Mouse (Mus musculus) embryonic facial prominence, embryonic 12.5 days (tissue): ENCODE measurements at regions not wholly inside any gene's neighbourhood (a gene's known extent, or its start where the extent isn't known, plus 50 kb on each side); places are given as distances from the start of the nearest gene placed in this dataset.

Source experiments
- ATAC-seq: fragments of 200-750 bp; cut with Nextera tagmentation; 2 replicates; pipeline ENCODE4 v1.8.0; 2017; ENCODE audit not compliant: insufficient number of reproducible peaks, insufficient read depth, low FRiP score, low TSS enrichment
- H3K27ac ChIP-seq: fragments of 300-500 bp; sonication (generic); 2 replicates; pipeline ENCODE4 v1.5.1; 2016; ENCODE audit warnings: mild to moderate bottlenecking
- H3K27me3 ChIP-seq: fragments of 300-500 bp; sonication (generic); 2 replicates; pipeline ENCODE4 v1.6.1; 2016; ENCODE audit warnings: mild to moderate bottlenecking, moderate library complexity
- H3K36me3 ChIP-seq: fragments of 300-500 bp; sonication (generic); 2 replicates; pipeline ENCODE4 v1.6.1; 2016; ENCODE audit warnings: mild to moderate bottlenecking
- H3K4me1 ChIP-seq: fragments of 300-500 bp; sonication (generic); 2 replicates; pipeline ENCODE4 v1.6.1; 2016
- H3K4me2 ChIP-seq: fragments of 300-500 bp; sonication (generic); replicated peaks from 2 replicates; pipeline ENCODE4 v1.6.1; 2016; ENCODE audit warnings: mild to moderate bottlenecking, moderate library complexity
- H3K4me3 ChIP-seq: fragments of 300-500 bp; sonication (generic); 2 replicates; pipeline ENCODE4 v1.5.1; 2016; ENCODE audit warnings: mild to moderate bottlenecking
- H3K9ac ChIP-seq: fragments of 300-500 bp; sonication (generic); 2 replicates; pipeline ENCODE4 v1.6.1; 2016; ENCODE audit warnings: mild to moderate bottlenecking, moderate library complexity
- H3K9me3 ChIP-seq: fragments of 300-500 bp; sonication (generic); 2 replicates; pipeline ENCODE4 v1.6.1; 2016; ENCODE audit warnings: mild to moderate bottlenecking, moderate library complexity
- WGBS: fragments of 180-500 bp; shearing (Covaris S2); methylation state at CpG from one replicate; pipeline ENCODE4 v1.1.7; 2016; 5-methylcytosine and 5-hydroxymethylcytosine counted together

DNA sequence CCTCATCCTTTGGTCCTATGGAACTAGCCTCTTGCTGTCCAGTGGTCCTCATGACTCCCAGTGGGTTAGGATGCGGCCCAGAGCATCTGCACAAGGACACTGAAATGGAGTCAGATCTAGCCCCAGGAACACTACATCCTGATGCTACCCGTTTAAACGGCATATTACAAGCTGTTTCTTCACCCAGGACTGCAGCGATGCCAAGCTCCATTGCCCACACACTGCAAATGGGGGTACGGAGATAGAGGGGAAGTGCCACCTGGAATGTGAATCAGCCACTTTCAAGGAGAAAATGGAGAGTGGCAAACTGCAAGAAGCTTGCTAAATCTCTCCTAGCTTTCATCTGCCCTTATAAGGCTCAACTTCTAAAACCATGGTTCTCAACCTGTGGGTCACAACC lies 148.0 kb upstream of the Il12b start:
- Histone ChIP-seq H3K27ac (no peak overlapping the region), H3K9me3 (no peaks in the 10 kb centered on the region), H3K27me3 (no peaks in the 10 kb centered on the region), H3K4me1 (no peaks in the 10 kb centered on the region), H3K4me2 (no peak overlapping the region), H3K36me3 (no peaks in the 10 kb centered on the region), H3K4me3 (no peak overlapping the region), H3K9ac (no peak overlapping the region)
- WGBS, result 91% methylated on average over 5 of the region's 5 CpGs
- ATAC-seq, result no peak

- Histone ChIP-seq H3K4me2 (no peak overlapping the region), H3K27ac (no peak overlapping the region), H3K9ac (no peak overlapping the region), H3K4me3 (no peak overlapping the region), H3K9me3 (no peaks in the 10 kb centered on the region), H3K4me1 (no peaks in the 10 kb centered on the region), H3K27me3 (no peaks in the 10 kb centered on the region), H3K36me3 (no peaks in the 10 kb centered on the region)
- 85% methylated on average over 10 of the region's 10 CpGs for WGBS
- no peak for ATAC-seq
Observed at GRCm38 (mm10) chr11:44260376-44261111, 139.3 kb upstream of the Il12b start.

- 78% methylated on average over 8 of the region's 8 CpGs for WGBS
Observed at GRCm38 (mm10) chr11:44261657-44262056, 138.2 kb upstream of the Il12b start.

DNA sequence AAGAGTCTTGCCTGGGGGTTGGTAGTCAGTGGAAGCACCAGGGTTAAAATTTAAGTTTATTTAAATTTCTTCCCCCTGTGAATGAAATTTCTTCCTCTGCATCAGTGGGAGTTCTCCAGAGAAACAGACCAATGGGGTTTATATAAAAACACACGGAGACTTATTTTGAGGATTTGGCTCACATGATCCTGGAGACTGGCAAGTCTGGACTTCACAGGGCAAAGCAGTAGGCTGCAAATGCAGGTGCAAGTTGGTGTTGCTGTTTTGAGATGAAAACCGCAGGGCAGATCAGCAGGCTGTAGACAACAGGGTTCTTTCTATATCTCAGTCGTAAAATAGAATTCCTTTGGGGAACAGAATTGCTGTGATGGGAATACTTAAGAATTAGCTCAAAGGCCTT lies 137.3 kb upstream of the Il12b start:
- no peak for ATAC-seq
- no peaks in the 10 kb centered on the region for H3K9me3 ChIP-seq
- H3K4me3 ChIP-seq, result no peak overlapping the region
- H3K4me2 ChIP-seq, result no peak overlapping the region
- no peak overlapping the region for H3K27ac ChIP-seq
- WGBS, result 75% methylated on average over 3 of the region's 3 CpGs
- H3K36me3 ChIP-seq, result no peaks in the 10 kb centered on the region
- H3K27me3 ChIP-seq, result no peaks in the 10 kb centered on the region
- H3K4me1 ChIP-seq, result no peaks in the 10 kb centered on the region
- H3K9ac ChIP-seq, result no peak overlapping the region

More at GRCm38 (mm10) chr11:44261657-44262056, 138.2 kb upstream of the Il12b start:
- H3K9ac ChIP-seq, result no peak overlapping the region
- H3K9me3 ChIP-seq, result no peaks in the 10 kb centered on the region
- H3K27ac ChIP-seq, result no peak overlapping the region
- H3K4me1 ChIP-seq, result no peaks in the 10 kb centered on the region
- ATAC-seq, result no peak
- H3K4me2 ChIP-seq, result no peak overlapping the region
- H3K27me3 ChIP-seq, result no peaks in the 10 kb centered on the region
- H3K4me3 ChIP-seq, result no peak overlapping the region
- no peaks in the 10 kb centered on the region for H3K36me3 ChIP-seq

DNA sequence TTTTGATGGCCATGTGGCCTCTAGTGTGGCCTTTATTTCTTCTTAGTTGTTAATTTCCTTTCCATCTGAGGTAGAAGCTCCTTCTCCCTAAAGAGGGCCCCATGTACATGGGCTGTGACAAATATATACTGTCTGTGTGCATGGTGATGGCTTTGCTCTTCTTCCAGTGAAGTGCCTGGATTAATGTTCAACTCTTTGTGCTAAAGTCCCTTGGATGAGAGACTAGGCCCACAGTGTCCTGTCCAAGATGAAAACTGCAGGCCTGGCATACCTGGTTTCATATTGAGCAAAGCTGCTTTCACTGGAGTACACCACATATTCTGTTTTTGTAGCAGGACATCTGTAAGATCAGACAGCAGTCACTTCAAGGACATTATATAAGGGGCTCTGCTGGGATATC lies 127.6 kb upstream of the Il12b start:
- H3K9me3 ChIP-seq, result no peaks in the 10 kb centered on the region
- no peak overlapping the region for H3K27ac ChIP-seq

GRCm38 (mm10) chr11:44278521-44279208 lies 121.2 kb upstream of the Il12b start:
- H3K27me3 ChIP-seq, result no peaks in the 10 kb centered on the region

More for the DNA sequence above, 127.6 kb upstream of the Il12b start:
- Histone ChIP-seq H3K4me1 (no peaks in the 10 kb centered on the region), H3K9ac (no peak overlapping the region), H3K4me2 (no peak overlapping the region), H3K36me3 (no peaks in the 10 kb centered on the region), H3K4me3 (no peak overlapping the region), H3K27me3 (no peaks in the 10 kb centered on the region)
- ATAC-seq, result no peak

GRCm38 (mm10) chr11:44285961-44286360 lies 113.9 kb upstream of the Il12b start:
- no peak overlapping the region for H3K27ac ChIP-seq
- no peaks in the 10 kb centered on the region for H3K27me3 ChIP-seq
- H3K4me3 ChIP-seq, result no peak overlapping the region
- ATAC-seq, result no peak
- H3K4me1 ChIP-seq, result no peaks in the 10 kb centered on the region
- H3K36me3 ChIP-seq, result no peaks in the 10 kb centered on the region
- H3K4me2 ChIP-seq, result no peak overlapping the region
- H3K9me3 ChIP-seq, result no peaks in the 10 kb centered on the region
- no peak overlapping the region for H3K9ac ChIP-seq
- WGBS, result 75% methylated on average over 2 of the region's 2 CpGs

More at GRCm38 (mm10) chr11:44278521-44279208, 121.2 kb upstream of the Il12b start:
- H3K9me3 ChIP-seq, result no peaks in the 10 kb centered on the region
- H3K27ac ChIP-seq, result no peak overlapping the region
- ATAC-seq, result no peak
- no peak overlapping the region for H3K9ac ChIP-seq
- H3K36me3 ChIP-seq, result no peaks in the 10 kb centered on the region
- H3K4me2 ChIP-seq, result no peak overlapping the region
- no peak overlapping the region for H3K4me3 ChIP-seq
- H3K4me1 ChIP-seq, result no peaks in the 10 kb centered on the region
- WGBS, result 80% methylated on average over 7 of the region's 7 CpGs

- ATAC-seq, result no peak
- Histone ChIP-seq H3K27ac (no peak overlapping the region), H3K4me1 (no peaks in the 10 kb centered on the region), H3K4me2 (no peak overlapping the region), H3K27me3 (no peaks in the 10 kb centered on the region), H3K9ac (no peak overlapping the region), H3K9me3 (no peaks in the 10 kb centered on the region), H3K4me3 (no peak overlapping the region), H3K36me3 (no peaks in the 10 kb centered on the region)
- WGBS, result 80% methylated on average over 1 of the region's 1 CpGs
Observed at GRCm38 (mm10) chr11:44288825-44289224, 111.0 kb upstream of the Il12b start.

- 84% methylated on average over 8 of the region's 8 CpGs for WGBS
Observed at GRCm38 (mm10) chr11:44303786-44304185, 96.1 kb upstream of the Il12b start.

DNA sequence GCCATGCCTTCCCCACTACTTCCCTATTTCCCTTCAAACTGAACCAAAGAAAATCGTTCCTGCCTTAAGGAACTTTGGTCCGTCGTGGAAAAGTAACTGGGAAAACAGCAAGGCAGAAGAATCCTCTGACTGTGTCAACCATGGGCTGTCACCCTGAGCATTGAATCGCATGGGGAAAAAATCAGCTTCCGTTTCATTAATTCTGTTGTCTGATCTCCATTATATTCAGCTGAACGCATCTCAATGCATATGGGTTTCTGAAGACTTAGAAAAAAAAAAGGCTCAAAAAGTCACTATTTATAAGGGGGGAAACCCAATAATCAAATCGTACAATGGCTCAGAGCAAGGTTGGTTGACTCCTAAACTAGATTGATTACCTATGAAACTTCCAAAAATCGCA lies 83.8 kb upstream of the Il12b start:
- Histone ChIP-seq H3K4me1 (no peaks in the 10 kb centered on the region), H3K27me3 (no peaks in the 10 kb centered on the region), H3K9me3 (peaks cover 3% of the 10 kb centered on the region; the same call in 1 of the 2 replicates), H3K9ac (no peak overlapping the region), H3K36me3 (no peaks in the 10 kb centered on the region), H3K27ac (no peak overlapping the region), H3K4me2 (no peak overlapping the region), H3K4me3 (no peak overlapping the region)
- WGBS, result 72% methylated on average over 8 of the region's 8 CpGs
- no peak for ATAC-seq

More at GRCm38 (mm10) chr11:44303786-44304185, 96.1 kb upstream of the Il12b start:
- Histone ChIP-seq H3K27ac (no peak overlapping the region), H3K27me3 (no peaks in the 10 kb centered on the region), H3K4me1 (no peaks in the 10 kb centered on the region), H3K36me3 (no peaks in the 10 kb centered on the region), H3K9ac (no peak overlapping the region), H3K9me3 (no peaks in the 10 kb centered on the region), H3K4me2 (no peak overlapping the region), H3K4me3 (no peak overlapping the region)
- no peak for ATAC-seq

DNA sequence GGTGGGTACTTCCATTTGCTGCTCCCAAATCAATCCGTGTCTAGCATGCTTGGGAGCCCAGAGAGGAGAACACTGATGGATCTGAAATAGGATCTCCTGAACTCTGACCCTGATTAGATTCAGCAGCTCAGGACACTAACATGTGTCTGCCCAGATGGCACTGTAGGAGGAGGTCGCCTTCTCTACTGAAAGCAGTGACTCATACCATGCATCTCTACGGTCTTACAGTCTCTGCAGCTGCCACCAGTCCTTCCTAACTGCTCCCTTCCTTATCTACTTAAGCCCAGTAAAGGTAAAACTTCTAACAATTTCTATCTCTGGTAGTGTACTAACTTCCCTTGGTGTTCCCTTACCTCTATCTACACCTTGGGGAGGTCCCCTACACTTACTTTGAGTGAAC lies 80.7 kb upstream of the Il12b start:
- Histone ChIP-seq H3K9me3 (peaks cover 6% of the 10 kb centered on the region; the same call in 1 of the 2 replicates), H3K9ac (no peak overlapping the region), H3K4me2 (no peak overlapping the region), H3K27ac (no peak overlapping the region), H3K36me3 (no peaks in the 10 kb centered on the region), H3K4me1 (no peaks in the 10 kb centered on the region), H3K27me3 (no peaks in the 10 kb centered on the region), H3K4me3 (no peak overlapping the region)
- WGBS, result 67% methylated on average over 3 of the region's 3 CpGs
- no peak for ATAC-seq

- ATAC-seq, result no peak
- Histone ChIP-seq H3K4me1 (no peaks in the 10 kb centered on the region), H3K27me3 (no peaks in the 10 kb centered on the region), H3K27ac (no peak overlapping the region), H3K4me3 (no peak overlapping the region), H3K4me2 (no peak overlapping the region), H3K9me3 (peaks cover 6% of the 10 kb centered on the region; the same call in 1 of the 2 replicates), H3K9ac (no peak overlapping the region), H3K36me3 (no peaks in the 10 kb centered on the region)
- WGBS, result 74% methylated on average over 2 of the region's 2 CpGs
Observed at GRCm38 (mm10) chr11:44323314-44323713, 76.5 kb upstream of the Il12b start.
